Mouse (Mus musculus) heart, adult 2 months (tissue): ENCODE measurements around the gene Stx8.

Experiments used
- CTCF ChIP-seq: fragments of 200-600 bp; IDR thresholded peaks from 2 replicates; pipeline ENCODE4 v1.8.1; 2022; ENCODE audit warnings: antibody characterized with exemption, mild to moderate bottlenecking, moderate library complexity
- POLR2A ChIP-seq: fragments of 200-500 bp; IDR thresholded peaks from 2 replicates; pipeline ENCODE4 v1.6.1; 2011; ENCODE audit warnings: mild to moderate bottlenecking, low read depth, low read length, control low read depth; ENCODE audit not compliant: insufficient read depth

- TF ChIP-seq POLR2A (no peak), CTCF (no peak)
Observed at GRCm38 (mm10) chr11:68204407-68204806, 238.4 kb downstream of the Stx8 start.
